Mouse (Mus musculus) forebrain, embryonic 10.5 days (tissue): ENCODE measurements at regions not wholly inside any gene's neighbourhood (a gene's known extent, or its start where the extent isn't known, plus 50 kb on each side); places are given as distances from the start of the nearest gene placed in this dataset.

Experiments
- DNase-seq: peaks from one replicate; pipeline ENCODE4 v3.0.0-alpha.2; 2017; ENCODE audit warnings: low spot score; ENCODE audit errors: extremely low spot score
- H3K27ac ChIP-seq: fragments of 300-500 bp; sonication (generic); 2 replicates; pipeline ENCODE4 v1.5.1; 2016; ENCODE audit warnings: mild to moderate bottlenecking
- H3K27me3 ChIP-seq: fragments of 300-500 bp; sonication (generic); 2 replicates; pipeline ENCODE4 v1.6.1; 2016; ENCODE audit warnings: mild to moderate bottlenecking; ENCODE audit not compliant: poor library complexity, severe bottlenecking
- H3K36me3 ChIP-seq: fragments of 300-500 bp; sonication (generic); replicated peaks from 2 replicates; pipeline ENCODE4 v1.6.1; 2016; ENCODE audit warnings: mild to moderate bottlenecking, moderate library complexity
- H3K4me1 ChIP-seq: fragments of 300-500 bp; sonication (generic); 2 replicates; pipeline ENCODE4 v1.6.1; 2016
- H3K4me3 ChIP-seq: fragments of 300-500 bp; sonication (generic); 2 replicates; pipeline ENCODE4 v1.5.1; 2016; ENCODE audit warnings: mild to moderate bottlenecking, moderate library complexity
- H3K9me3 ChIP-seq: fragments of 300-500 bp; sonication (generic); 2 replicates; pipeline ENCODE4 v1.6.1; 2016; ENCODE audit warnings: mild to moderate bottlenecking, moderate library complexity
- WGBS: fragments of 180-500 bp; shearing (Covaris S2); methylation state at CpG from one replicate; pipeline ENCODE4 v1.1.7; 2016; 5-methylcytosine and 5-hydroxymethylcytosine counted together

DNA sequence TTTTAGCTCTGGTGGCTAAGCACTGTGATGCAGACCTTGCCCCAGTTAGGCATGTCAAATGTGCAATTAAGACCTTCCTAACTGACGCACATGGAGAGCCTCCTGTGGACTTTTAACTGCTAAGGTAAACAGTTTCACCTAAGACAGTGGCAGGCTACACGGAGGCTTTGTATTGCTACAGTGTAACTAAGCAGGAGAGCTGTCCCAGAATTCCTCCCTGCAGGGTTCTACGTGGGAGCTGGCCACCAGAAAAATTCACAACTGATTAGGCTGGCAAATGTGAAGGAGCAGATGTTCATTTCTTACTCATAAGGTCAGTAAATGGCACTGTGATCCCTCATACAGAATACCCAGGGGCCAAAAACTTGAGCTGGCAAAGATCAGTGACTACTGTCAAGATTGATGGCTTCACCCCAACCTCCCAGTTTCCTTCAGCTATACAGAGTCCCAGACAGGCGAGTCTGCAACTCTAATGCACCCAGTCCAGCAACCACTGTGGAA lies 165.5 kb upstream of the Ift57 start:
- H3K36me3 ChIP-seq = no peaks in the 10 kb centered on the region
- DNase-seq = no peak
- no peak overlapping the region for H3K27ac ChIP-seq
- H3K27me3 ChIP-seq = no peaks in the 10 kb centered on the region
- H3K4me1 ChIP-seq = peaks cover 4% of the 10 kb centered on the region
- H3K4me3 ChIP-seq = no peak overlapping the region
- 62% methylated on average over 4 of the region's 4 CpGs for WGBS
- H3K9me3 ChIP-seq = no peaks in the 10 kb centered on the region

DNA sequence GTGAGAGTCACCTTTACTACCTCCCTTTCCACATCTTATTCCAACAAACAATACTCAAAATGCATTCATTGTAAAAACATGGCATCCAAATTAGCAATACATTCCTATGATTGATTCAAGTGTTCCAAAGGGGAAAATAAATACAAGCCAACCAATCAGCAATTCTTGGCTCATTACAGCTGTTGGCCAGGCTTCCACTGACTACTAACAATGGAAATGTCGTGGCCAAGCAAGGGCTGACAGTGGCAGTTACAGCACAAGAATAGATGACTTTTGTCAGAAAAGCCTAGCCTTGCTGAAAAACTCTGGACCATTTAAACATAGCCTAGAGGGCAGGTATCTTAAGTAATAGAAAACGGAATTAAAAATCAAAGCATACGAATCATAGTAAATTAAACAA lies 148.8 kb upstream of the Ift57 start:
- Histone ChIP-seq H3K4me1 (peaks cover 12% of the 10 kb centered on the region), H3K9me3 (no peaks in the 10 kb centered on the region), H3K4me3 (no peak overlapping the region), H3K27ac (no peak overlapping the region), H3K27me3 (no peaks in the 10 kb centered on the region), H3K36me3 (no peaks in the 10 kb centered on the region)
- no peak for DNase-seq
- 80% methylated on average over 3 of the region's 3 CpGs for WGBS

DNA sequence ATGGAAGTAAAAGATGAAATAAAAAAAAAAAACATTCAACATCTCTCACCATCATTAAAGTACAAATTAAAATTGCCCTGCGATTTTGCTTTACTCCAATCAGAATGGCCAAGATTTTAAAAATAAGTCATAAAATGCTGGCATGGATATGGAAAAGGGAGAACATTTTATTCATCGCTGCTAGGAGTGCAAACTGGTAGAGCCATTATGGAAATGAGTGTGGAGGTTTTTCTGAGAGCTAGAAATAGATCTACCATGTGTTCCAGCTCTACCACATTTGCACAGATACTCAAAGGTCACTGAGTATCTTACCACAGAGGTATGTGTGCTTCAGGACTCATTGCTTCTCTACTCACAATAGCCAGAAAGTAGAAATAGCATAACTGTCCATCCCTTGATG lies 129.0 kb upstream of the Ift57 start:
- Histone ChIP-seq H3K27me3 (no peaks in the 10 kb centered on the region), H3K27ac (no peak overlapping the region), H3K9me3 (no peaks in the 10 kb centered on the region), H3K36me3 (no peaks in the 10 kb centered on the region), H3K4me3 (no peak overlapping the region), H3K4me1 (peaks cover 12% of the 10 kb centered on the region)
- DNase-seq = no peak
- WGBS = 89% methylated on average over 2 of the region's 2 CpGs

DNA sequence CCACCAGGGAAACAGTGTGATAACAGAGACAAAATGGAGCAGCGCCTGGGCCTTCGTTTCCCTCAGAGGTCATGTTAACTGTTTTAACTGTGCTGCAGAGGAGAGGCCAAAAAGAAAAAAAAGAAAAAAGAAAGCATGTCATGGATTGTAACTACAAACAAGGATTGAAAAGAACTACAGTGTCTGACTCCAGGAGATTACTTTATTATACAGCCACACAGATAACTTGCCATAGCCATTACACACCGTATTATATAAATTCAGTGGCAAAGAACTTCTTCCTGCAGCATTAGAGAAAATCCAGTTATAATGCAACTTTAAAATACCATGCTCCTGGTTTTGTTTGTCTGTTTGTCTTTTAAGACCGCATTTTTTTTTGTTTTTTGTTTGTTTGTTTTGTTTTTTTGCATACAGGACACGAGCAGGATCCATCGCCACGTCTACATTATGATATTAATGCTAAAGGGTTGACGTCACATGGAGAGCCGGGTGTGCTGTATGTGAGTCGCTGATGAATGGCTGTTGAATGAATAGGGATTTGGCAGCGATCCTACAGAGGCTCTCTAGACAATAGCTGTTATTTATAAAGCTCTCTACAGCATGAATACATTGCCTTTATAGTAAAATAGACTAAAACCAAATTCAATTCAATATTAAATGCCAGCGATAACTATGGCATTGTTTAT lies 126.4 kb upstream of the Ift57 start:
- DNase-seq = no peak
- peak overlapping the region; percentile 51; the same call in 1 of the 2 replicates for H3K27ac ChIP-seq
- no peaks in the 10 kb centered on the region for H3K36me3 ChIP-seq
- 64% methylated on average over 12 of the region's 12 CpGs for WGBS
- H3K4me3 ChIP-seq = no peak overlapping the region
- no peaks in the 10 kb centered on the region for H3K27me3 ChIP-seq
- H3K4me1 ChIP-seq = peaks cover 12% of the 10 kb centered on the region
- no peaks in the 10 kb centered on the region for H3K9me3 ChIP-seq

DNA sequence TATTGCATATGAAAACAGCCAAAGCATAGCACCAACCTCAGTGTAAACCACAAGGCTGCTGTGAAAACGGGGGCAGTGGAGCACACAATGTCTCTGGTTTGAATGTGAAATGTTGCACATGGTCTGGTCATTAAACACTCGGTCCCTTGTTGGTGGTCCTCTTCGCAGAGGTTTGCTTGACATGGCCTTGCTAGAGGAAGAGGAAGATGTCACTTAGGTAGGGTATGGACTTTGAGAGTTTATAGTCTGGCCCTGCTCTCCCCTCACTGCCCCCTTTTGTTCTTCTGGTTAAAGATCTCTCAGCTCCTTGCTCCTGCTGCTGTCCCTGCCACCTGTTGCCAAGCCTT lies 125.9 kb upstream of the Ift57 start:
- Histone ChIP-seq H3K27ac (peak overlapping the region; percentile 51; the same call in 1 of the 2 replicates), H3K36me3 (no peaks in the 10 kb centered on the region), H3K4me3 (no peak overlapping the region), H3K4me1 (peaks cover 12% of the 10 kb centered on the region), H3K27me3 (no peaks in the 10 kb centered on the region), H3K9me3 (no peaks in the 10 kb centered on the region)
- DNase-seq = no peak
- WGBS = 62% methylated on average over 3 of the region's 3 CpGs

DNA sequence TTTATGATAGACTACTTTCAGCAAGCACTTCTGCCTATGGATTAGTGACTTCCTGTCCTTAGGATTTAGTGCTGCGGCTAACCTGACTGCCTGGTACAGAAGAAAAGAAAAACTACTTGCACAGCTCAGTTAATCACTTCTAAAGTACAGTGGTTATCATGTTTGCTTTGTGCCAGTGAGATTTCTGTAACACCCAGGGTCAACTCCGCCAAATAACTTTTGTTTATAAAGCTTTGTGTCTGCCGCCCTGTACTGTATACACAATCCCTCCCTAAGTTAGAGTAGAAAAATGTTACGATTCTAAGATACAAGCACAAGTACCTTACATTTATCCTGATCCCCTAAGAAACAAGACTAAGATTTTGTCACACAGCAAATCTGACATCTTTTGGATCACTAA lies 120.1 kb upstream of the Ift57 start:
- Histone ChIP-seq H3K4me3 (no peak overlapping the region), H3K4me1 (no peaks in the 10 kb centered on the region), H3K27ac (no peak overlapping the region), H3K9me3 (no peaks in the 10 kb centered on the region), H3K27me3 (no peaks in the 10 kb centered on the region), H3K36me3 (no peaks in the 10 kb centered on the region)
- 94% methylated on average over 4 of the region's 4 CpGs for whole genome bisulfite sequencing
- no peak for DNase-seq

DNA sequence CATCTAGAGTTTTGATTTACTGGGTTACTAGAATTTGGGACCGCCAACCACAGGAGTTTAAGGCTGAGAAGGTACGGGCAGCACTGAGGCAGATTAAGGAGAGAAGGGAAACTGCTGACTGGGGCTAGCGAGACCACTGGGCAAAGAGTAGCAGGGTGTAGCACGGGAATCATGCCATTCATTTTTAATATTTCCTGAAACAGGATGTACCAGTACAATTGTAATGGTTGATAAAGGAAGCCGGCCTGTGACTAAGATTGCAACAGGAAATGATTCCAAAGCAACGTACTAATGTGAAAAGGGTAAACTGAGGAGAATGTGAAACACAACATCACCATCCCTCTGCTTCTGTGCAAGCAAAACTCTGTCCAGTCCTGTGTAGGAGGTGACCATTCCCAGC lies 118.3 kb upstream of the Ift57 start:
- 93% methylated on average over 6 of the region's 6 CpGs for WGBS
- Histone ChIP-seq H3K4me1 (no peaks in the 10 kb centered on the region), H3K36me3 (no peaks in the 10 kb centered on the region), H3K4me3 (no peak overlapping the region), H3K27me3 (no peaks in the 10 kb centered on the region), H3K9me3 (no peaks in the 10 kb centered on the region), H3K27ac (no peak overlapping the region)
- DNase-seq = no peak

DNA sequence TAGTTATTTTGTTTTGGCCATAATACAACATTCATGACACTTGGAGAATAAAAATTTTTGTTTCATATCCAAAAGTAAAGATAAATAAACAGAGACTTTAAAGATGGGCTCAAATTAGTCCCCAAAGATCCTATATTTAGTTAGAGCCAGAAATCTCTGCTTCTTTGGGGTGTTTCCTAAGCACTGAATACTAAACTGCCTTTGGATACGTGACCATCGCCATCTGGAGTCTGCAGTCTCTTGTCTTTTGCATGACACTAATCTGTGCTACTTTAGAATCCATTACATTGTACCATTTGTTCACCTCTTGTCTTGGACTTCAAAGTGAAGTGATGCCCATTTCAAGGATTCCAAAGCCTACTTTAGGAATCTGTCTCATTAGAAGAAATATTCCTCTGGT lies 92.5 kb upstream of the Ift57 start:
- Histone ChIP-seq H3K27me3 (no peaks in the 10 kb centered on the region), H3K27ac (no peak overlapping the region), H3K4me3 (no peak overlapping the region), H3K9me3 (0 out of 2 replicates have a peak, but pooled peaks cover 1% of the 10 kb centered on the region), H3K4me1 (no peaks in the 10 kb centered on the region), H3K36me3 (no peaks in the 10 kb centered on the region)
- WGBS = 95% methylated on average over 2 of the region's 2 CpGs
- no peak for DNase-seq

DNA sequence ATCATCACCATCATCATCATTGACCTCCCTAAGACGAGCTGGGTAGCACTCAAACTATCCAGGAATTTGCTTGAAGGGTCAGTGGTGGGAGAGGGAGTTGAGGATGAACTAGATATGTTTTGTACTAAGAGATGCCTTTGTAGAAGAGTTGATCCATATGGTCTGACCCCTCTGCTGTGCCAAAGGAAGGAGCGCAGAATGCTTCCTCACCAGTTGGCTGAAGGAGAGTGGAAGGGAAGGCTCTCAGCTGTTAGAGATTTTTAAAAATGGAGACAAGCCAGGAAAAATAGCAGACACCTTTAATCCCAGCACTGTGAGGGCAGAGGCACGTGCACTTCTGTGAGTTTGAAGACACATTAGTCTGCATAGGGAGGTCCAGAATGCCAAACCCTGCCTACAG lies 84.2 kb upstream of the Ift57 start:
- 94% methylated on average over 3 of the region's 3 CpGs for WGBS
- DNase-seq = no peak
- no peak overlapping the region for H3K27ac ChIP-seq
- H3K27me3 ChIP-seq = no peaks in the 10 kb centered on the region
- no peaks in the 10 kb centered on the region for H3K36me3 ChIP-seq
- no peak overlapping the region for H3K4me3 ChIP-seq
- H3K4me1 ChIP-seq = no peaks in the 10 kb centered on the region
- peaks cover 10% of the 10 kb centered on the region; the same call in 1 of the 2 replicates for H3K9me3 ChIP-seq

DNA sequence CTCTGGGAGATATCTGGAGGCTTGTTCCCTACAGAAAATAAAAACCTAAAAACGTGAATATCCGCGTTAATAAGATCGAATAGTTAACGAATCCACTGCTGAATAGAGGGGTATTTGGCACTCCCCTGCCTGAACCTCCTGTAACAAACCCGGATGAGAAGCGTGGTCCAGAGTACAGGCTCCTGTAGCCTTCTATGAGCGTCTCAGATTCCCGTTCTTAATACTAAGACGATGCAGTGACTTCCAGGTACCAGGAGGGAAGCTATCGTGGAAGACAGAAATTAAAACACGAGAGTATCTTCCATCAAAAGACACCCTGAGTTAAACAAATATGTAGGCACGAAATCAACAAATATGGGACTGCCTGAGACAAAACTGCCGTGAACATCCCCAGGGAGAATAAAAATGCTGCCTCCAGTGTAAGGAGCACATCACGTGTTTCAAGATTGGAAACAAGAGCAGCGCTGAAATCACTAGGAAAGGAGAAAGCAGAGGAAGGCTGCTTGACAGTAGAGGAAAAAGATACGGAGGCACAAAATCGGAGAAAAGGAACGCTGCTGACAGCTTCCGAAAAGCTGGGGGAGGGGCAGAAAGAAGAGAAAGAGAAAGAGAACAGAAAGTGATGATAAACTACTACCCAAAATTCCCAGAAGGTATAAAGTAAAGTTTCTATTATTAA lies 83.6 kb upstream of the Ift57 start:
- peaks cover 10% of the 10 kb centered on the region; the same call in 1 of the 2 replicates for H3K9me3 ChIP-seq
- no peaks in the 10 kb centered on the region for H3K27me3 ChIP-seq
- 89% methylated on average over 20 of the region's 20 CpGs for WGBS
- no peaks in the 10 kb centered on the region for H3K36me3 ChIP-seq
- no peak for DNase-seq
- no peak overlapping the region for H3K27ac ChIP-seq
- no peaks in the 10 kb centered on the region for H3K4me1 ChIP-seq
- no peak overlapping the region for H3K4me3 ChIP-seq

DNA sequence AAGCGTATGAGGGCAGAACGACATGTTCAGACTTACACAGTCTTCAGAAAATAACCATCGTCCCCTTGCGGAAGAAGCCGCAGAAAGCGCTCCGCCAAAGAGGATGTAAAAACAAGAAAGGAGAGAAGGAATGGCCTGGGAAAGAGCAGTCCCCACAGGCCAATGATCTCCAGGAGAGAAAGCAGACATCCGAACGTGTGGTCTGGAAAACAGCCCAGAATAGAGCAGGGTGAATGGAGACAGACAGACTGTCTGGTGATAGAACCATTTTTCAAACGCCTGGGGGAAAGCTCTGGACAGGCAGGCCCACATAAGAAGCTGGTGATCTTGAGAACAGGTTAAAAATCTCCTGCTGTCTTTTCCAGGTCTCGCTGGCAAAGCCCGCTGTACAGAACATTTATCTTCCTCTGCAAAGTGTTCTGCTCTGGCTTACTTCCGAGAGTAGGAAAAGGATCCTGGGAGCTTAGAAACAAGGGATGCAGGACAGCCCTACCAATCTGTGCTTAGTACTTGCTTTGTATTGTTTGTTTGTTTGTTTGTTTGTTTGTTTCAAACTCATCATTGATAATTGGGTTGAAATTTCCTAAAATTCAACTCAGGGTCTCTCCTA lies 82.7 kb upstream of the Ift57 start:
- no peak overlapping the region for H3K4me3 ChIP-seq
- 85% methylated on average over 13 of the region's 13 CpGs for WGBS
- peaks cover 10% of the 10 kb centered on the region; the same call in 1 of the 2 replicates for H3K9me3 ChIP-seq
- H3K36me3 ChIP-seq = no peaks in the 10 kb centered on the region
- no peaks in the 10 kb centered on the region for H3K4me1 ChIP-seq
- no peak for DNase-seq
- H3K27ac ChIP-seq = no peak overlapping the region
- H3K27me3 ChIP-seq = no peaks in the 10 kb centered on the region

DNA sequence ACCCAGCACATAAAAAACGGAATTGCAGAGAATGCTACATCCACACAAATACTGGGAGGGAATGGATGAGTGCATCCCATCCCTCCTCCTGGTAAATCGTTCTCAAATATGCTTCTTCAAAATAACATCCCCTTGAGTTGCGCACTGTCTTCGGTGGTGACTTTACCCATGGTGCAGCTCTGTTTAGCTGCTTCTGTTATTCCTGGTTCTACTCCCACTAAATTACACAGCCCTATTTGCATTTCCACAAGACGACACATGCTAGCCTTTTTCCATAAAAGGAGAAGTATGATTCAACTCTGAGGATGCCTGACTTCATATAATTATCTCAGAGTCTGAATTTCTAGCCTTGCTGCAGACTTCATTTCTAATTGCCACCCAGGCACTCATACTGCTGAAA lies 65.5 kb upstream of the Ift57 start:
- H3K27me3 ChIP-seq = no peaks in the 10 kb centered on the region
- 91% methylated on average over 5 of the region's 5 CpGs for WGBS
- no peaks in the 10 kb centered on the region for H3K4me1 ChIP-seq
- H3K36me3 ChIP-seq = no peaks in the 10 kb centered on the region
- H3K27ac ChIP-seq = no peak overlapping the region
- no peak overlapping the region for H3K4me3 ChIP-seq
- no peaks in the 10 kb centered on the region for H3K9me3 ChIP-seq
- DNase-seq = no peak

DNA sequence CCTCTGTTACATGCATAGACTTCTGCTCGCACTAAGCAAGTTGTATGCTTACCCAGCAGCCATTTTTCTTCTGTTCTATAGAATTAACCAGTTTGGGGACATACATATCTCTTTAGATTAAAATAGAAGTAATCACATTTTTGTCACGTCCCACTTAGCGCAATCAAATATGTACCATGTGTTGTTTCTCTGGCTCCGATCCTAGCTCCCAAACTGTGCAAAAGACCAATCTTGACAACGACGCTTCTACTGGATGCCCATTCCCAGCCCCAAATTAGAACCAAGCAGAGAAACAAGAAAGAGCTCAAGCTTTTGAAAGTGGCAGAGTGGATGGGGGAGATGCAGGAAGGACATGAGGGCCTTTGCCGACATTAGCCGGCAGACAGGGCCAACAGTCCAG lies 63.5 kb upstream of the Ift57 start:
- H3K27ac ChIP-seq = no peak overlapping the region
- no peaks in the 10 kb centered on the region for H3K4me1 ChIP-seq
- H3K27me3 ChIP-seq = no peaks in the 10 kb centered on the region
- no peaks in the 10 kb centered on the region for H3K36me3 ChIP-seq
- H3K9me3 ChIP-seq = no peaks in the 10 kb centered on the region
- no peak for DNase-seq
- H3K4me3 ChIP-seq = no peak overlapping the region
- WGBS = 96% methylated on average over 8 of the region's 8 CpGs
